In the genomic region with DNA sequence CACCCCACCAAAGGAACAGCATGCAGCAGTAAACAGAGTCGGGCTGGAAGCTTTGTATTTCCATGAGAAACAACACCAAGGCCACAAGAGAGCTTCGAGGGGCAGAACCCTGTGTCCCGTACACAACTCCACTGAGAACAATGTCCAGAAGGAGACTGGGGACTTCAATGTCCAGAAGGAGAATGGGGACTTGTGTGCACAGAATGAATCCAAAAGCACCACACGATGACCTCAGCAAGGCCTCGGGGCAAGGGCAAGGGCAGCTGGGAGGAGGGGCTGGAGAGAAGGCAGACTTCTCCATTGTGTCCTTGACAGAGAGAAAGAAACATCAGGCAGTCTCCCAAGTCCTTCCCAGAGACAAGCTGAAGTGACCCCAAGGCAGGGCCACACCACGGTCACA, we compare ENCODE assay signal across 18 mouse cellular contexts. TPM values are rescaled to one million over a fixed set of nuclear protein-coding genes. Genes with fewer than 3 reads are reported as not detected.
DNase-seq lines count a peak whose midpoint lies in the region; ATAC-seq and TF ChIP-seq lines count a peak whose summit lies in the region.
"Had no signal": no experiment of that assay in that cellular context is flagged by ENCODE, and none has a peak within 500 bp of the region (broad histone marks: within the 10 kb centered on the region; RNA-seq: fewer than 3 reads in every experiment).

No protein-coding gene starts in this region.

- H3K9me3 ChIP-seq in intestine, postnatal 0 days (ENCODE audit: control insufficient read depth) = no peaks in the 10 kb centered on the region
- no peaks in the 10 kb centered on the region for H3K9me3 ChIP-seq in intestine, embryonic 15.5 days
- H3K9me3 ChIP-seq in heart, embryonic 11.5 days (replicated peaks; ENCODE audit: control insufficient read depth, low read length) = no peaks in the 10 kb centered on the region
- H3K9me3 ChIP-seq: embryonic facial prominence, embryonic 13.5 days; forebrain, embryonic 13.5 days; heart, embryonic 13.5 days; hindbrain, embryonic 12.5 days; limb, embryonic 13.5 days had no signal

- peaks cover 25% of the 10 kb centered on the region for H3K36me3 ChIP-seq in intestine, postnatal 0 days (ENCODE audit: control insufficient read depth, insufficient read depth)
- H3K36me3 ChIP-seq in intestine, embryonic 15.5 days = no peaks in the 10 kb centered on the region
- no peaks in the 10 kb centered on the region for H3K36me3 ChIP-seq in heart, embryonic 11.5 days (ENCODE audit: control insufficient read depth, insufficient read depth, low read length)
- H3K36me3 ChIP-seq: limb, embryonic 13.5 days had no signal

- no peak overlapping the region for H3K4me3 ChIP-seq in intestine, postnatal 0 days (ENCODE audit: low read depth, low read length)
- no peak overlapping the region for H3K4me3 ChIP-seq in intestine, embryonic 15.5 days (replicated peaks)
- H3K4me3 ChIP-seq in brown adipose tissue, adult 24 weeks (ENCODE audit: insufficient read depth, low read depth, low read length) = no peak overlapping the region
- no peak overlapping the region for H3K4me3 ChIP-seq in heart, embryonic 11.5 days (ENCODE audit: low read depth, low read length)
- H3K4me3 ChIP-seq: embryonic facial prominence, embryonic 13.5 days; forebrain, embryonic 13.5 days; heart, embryonic 13.5 days; hindbrain, embryonic 12.5 days; limb, embryonic 13.5 days had no signal

- H3K4me1 ChIP-seq in intestine, postnatal 0 days (replicated peaks; ENCODE audit: control insufficient read depth, insufficient read depth, low read length) = peaks cover 26% of the 10 kb centered on the region
- peaks cover 47% of the 10 kb centered on the region for H3K4me1 ChIP-seq in intestine, embryonic 15.5 days (replicated peaks)
- peaks cover 33% of the 10 kb centered on the region for H3K4me1 ChIP-seq in brown adipose tissue, adult 24 weeks (ENCODE audit: control insufficient read depth, insufficient read depth, insufficient read length, low read length)
- H3K4me1 ChIP-seq in heart, embryonic 11.5 days (ENCODE audit: control insufficient read depth, insufficient read depth, low read length) = peaks cover 6% of the 10 kb centered on the region

- peak overlapping the region; percentile 35; the same call in 1 of the 2 replicates for H3K27ac ChIP-seq in intestine, postnatal 0 days (ENCODE audit: low read depth, low read length)
- no peak overlapping the region for H3K27ac ChIP-seq in intestine, embryonic 15.5 days
- H3K27ac ChIP-seq in brown adipose tissue, adult 24 weeks (replicated peaks; ENCODE audit: low read depth, low read length) = peak overlapping the region; percentile 83
- no peak overlapping the region for H3K27ac ChIP-seq in heart, embryonic 11.5 days (ENCODE audit: low read depth, low read length)
- H3K27ac ChIP-seq: embryonic facial prominence, embryonic 13.5 days; forebrain, embryonic 13.5 days; heart, embryonic 13.5 days; hindbrain, embryonic 12.5 days; limb, embryonic 13.5 days had no signal

- no peak for ATAC-seq in intestine, postnatal 0 days
- no peak for ATAC-seq in intestine, embryonic 15.5 days
- ATAC-seq in heart, embryonic 11.5 days (replicated peaks; ENCODE audit: insufficient number of reproducible peaks, low FRiP score, low TSS enrichment) = no peak
- ATAC-seq: forebrain, embryonic 13.5 days had no signal

- 62% methylated on average over 6 of the region's 6 CpGs for WGBS in intestine, postnatal 0 days
- 63% methylated on average over 6 of the region's 6 CpGs for WGBS in intestine, embryonic 15.5 days
- 68% methylated on average over 6 of the region's 6 CpGs for WGBS in heart, embryonic 11.5 days (ENCODE audit: insufficient replicate concordance)

- no peaks in the 10 kb centered on the region for H3K27me3 ChIP-seq in intestine, postnatal 0 days (replicated peaks; ENCODE audit: control insufficient read depth, insufficient read depth, low read length)
- no peaks in the 10 kb centered on the region for H3K27me3 ChIP-seq in intestine, embryonic 15.5 days (replicated peaks)
- H3K27me3 ChIP-seq in heart, embryonic 11.5 days (ENCODE audit: control insufficient read depth, insufficient read depth, low read length) = no peaks in the 10 kb centered on the region
- H3K27me3 ChIP-seq: CH12.LX; embryonic facial prominence, embryonic 13.5 days; forebrain, embryonic 13.5 days; heart, embryonic 13.5 days; hindbrain, embryonic 12.5 days; limb, embryonic 13.5 days had no signal

- no peak overlapping the region for H3K4me2 ChIP-seq in intestine, postnatal 0 days (replicated peaks; ENCODE audit: low read depth)
- H3K4me2 ChIP-seq in intestine, embryonic 15.5 days (replicated peaks) = no peak overlapping the region
- H3K4me2 ChIP-seq in heart, embryonic 11.5 days = no peak overlapping the region
- H3K4me2 ChIP-seq: embryonic facial prominence, embryonic 13.5 days; forebrain, embryonic 13.5 days; heart, embryonic 13.5 days; hindbrain, embryonic 12.5 days; limb, embryonic 13.5 days had no signal

- H3K9ac ChIP-seq in intestine, postnatal 0 days (ENCODE audit: low read depth, low read length) = no peak overlapping the region
- H3K9ac ChIP-seq in intestine, embryonic 15.5 days = no peak overlapping the region
- H3K9ac ChIP-seq in heart, embryonic 11.5 days (ENCODE audit: low read depth, low read length) = no peak overlapping the region
- H3K9ac ChIP-seq: embryonic facial prominence, embryonic 13.5 days; forebrain, embryonic 13.5 days; heart, embryonic 13.5 days; hindbrain, embryonic 12.5 days; limb, embryonic 13.5 days had no signal

- TF ChIP-seq CTCF in intestine, postnatal 0 days (IDR thresholded peaks at IDR 0.05; ENCODE audit: low read depth) = no peak

- peak; percentile 58 for DNase-seq in right cerebral cortex, adult 18-20 months
- no peak for DNase-seq in right cerebral cortex, postnatal 10 days (ENCODE audit: low spot score in 2 of 2)
- DNase-seq in kidney, adult 8-10 months = no peak
- DNase-seq: cerebellum, adult 9-10 months; gastrocnemius, postnatal 36 days; kidney, adult 2 months; lung, adult 18-20 months; thymus, postnatal 25 days had no signal

RNA-seq across cellular contexts. Expression of a gene that starts 25.9 kb away (rescaled TPM):
- 56.3 and 57.4 TPM in 2 replicates for polyA plus RNA-seq in intestine, postnatal 0 days (2015; fragmentation: Nextera tagmentation; extraction: Ambion mirVana)
- polyA plus RNA-seq in intestine, embryonic 15.5 days (2015; fragmentation: Nextera tagmentation; extraction: Ambion mirVana) = 39.1 and 40.1 TPM in 2 replicates
- 65.8 and 126 TPM in 2 replicates for polyA plus RNA-seq in brown adipose tissue, adult 24 weeks (2012; ENCODE audit: insufficient read depth, insufficient read length, missing spikeins)
- 3.2 and 3.5 TPM in 2 replicates for polyA plus RNA-seq in heart, embryonic 11.5 days (2014; fragmentation: Nextera tagmentation; extraction: Ambion mirVana)

Comparison
In these comparisons a context has a peak if more than half of its experiments do, and no peak if none do; other contexts are left out.
1. H3K27ac ChIP-seq: peak in intestine, postnatal 0 days (single experiment) and brown adipose tissue, adult 24 weeks (single experiment); none in intestine, embryonic 15.5 days (single experiment) and heart, embryonic 11.5 days (single experiment).